Mouse (Mus musculus) layer of hippocampus, adult 9-10 months (tissue): ENCODE data around the gene Skp1a.
"Not testable (repeated sequence)": the region's sequence is repeated elsewhere in the genome, so short reads cannot be mapped to it uniquely, and the experiment has no call there.

Experiments used
- DNase-seq: peaks from one replicate; pipeline ENCODE4 v3.0.0; 2022; ENCODE audit warnings: low spot score

Skp1a gene

DNA sequence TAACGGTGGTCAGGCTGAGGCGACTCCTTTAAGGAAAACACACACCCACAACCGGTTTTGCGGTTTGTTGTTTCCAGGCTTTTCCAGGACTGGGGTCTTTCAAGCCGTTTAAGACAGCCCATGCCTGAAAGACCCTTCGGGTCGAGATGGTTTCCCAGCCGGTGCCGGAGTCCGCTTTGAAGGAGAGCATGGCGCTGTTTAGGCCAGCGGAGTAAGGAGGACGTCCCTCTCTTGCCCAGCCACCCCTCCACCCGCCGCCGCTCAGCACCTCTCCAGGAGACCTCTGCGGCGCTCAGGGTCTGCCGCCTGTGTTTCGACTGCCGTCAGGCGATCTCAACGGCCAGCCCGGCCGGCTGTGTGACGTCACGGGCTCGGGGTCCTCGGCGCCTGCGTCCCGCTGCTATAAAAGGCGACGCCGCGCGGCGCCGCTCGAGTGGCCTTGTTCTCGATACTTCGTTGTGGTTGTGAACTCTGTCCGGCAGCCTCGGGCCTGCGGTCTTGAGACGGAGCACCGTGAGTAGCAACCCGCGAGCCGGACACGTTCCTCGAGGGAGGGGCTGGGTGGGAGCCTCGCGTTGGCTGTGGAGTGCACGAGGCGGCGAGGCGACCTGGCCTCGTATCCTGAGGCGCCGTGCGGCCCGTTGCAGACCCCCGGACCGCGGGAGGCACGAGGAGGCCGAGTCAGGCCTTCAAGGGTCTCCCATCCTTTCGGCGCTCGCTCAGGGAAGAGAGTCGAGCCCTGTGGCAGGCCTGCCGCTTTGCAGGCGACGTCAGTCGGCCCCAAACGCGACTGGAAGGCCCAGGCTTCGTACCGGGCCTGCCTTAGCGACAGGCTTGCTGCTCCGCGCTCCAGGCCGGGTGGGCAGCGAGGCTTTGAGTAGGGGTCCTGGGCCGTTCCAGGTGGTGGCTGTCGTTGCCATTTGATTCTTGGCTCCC is at the start of gene Skp1a:
Skp1a (plus strand) TSS at position 390 of the 936 bp plus-strand sequence.
- peak; percentile 80 for DNase-seq

DNA sequence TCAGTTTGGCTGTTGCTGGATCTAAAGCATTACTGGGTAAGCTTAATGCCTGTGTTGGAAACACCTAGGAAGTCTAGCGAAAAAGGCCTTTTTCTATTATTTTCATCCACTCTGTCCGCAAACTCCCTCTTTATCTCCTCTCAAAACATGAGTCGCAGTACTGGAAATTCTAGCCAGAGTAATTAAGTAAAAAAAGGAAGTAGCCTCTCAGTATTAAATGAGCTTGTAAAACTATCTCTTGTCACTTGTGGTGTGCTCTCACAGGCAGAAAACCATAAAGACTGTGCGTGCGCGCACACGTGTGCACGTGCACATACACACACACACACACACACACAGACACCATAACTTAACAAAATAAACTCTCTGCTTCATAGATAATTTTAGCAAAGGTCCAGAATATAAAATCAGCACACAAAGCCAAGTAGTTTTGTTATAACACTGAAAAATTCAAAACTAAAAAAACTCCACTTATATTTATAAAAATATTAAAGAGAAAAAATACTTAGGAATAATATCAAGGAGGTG is 35.2 kb upstream of the Skp1a start:
- not testable (repeated sequence) for DNase-seq

DNA sequence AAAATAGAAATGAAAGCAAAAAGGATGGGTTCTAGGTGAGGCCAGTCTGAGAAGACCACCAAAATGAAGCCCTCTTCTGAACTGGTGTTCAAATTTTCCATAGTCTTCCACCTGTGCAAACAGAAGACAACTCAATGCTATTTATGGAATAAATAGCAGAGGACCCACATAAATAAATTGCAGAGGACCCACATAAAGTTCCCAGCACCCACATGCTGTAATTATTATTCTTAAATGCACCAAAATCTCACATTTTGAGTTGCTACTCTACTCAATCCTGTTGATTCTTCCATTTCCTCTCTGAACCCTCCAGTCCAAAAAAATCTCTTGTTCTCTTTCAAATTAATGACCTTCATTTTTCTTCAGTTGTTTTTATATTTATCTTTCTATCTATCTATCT is 17.9 kb upstream of the Skp1a start, which contains the start of gene Olfr1371:
Olfr1371 (minus strand) TSS at position 101 of the 400 bp plus-strand sequence.
- DNase-seq = no peak

DNA sequence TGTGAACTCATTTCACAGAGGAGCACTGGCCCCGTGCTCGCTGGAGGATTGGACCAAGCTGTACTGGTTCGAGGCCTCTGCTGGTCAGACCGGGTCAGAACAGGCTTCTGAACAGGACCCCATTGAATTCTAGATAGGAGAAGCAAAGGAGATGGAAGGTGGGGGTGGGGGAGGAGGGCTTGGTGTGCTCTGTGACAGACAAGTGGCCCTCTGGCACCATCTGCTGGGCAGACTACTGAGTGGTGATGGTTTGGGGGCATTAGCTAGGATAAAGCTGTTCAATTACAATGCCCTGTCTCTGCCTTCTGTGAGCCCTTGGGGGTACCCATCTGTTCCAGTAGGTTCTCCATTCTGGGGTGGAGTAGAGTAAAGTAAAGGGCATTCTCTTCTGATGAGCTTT is 11.5 kb upstream of the Skp1a start:
- DNase-seq = peak; percentile 54

DNA sequence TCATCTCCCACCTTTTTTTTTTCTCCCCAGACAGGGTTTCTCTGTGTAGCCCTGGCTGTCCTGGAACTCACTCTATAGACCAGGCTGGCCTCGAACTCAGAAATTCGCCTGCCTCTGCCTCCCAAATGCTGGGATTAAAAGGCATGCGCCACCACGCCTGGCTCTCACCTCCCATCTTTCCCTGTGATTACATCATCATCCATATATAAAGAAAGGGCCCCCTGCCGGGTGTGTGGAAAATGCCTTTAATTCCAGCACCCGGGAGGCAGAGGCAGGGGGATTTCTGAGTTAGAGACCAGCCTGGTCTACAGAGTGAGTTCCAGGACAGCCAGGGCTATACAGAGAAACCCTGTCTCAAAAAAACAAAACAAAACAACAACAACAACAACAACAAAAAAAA is 9.9 kb upstream of the Skp1a start:
- not testable (repeated sequence) for DNase-seq

DNA sequence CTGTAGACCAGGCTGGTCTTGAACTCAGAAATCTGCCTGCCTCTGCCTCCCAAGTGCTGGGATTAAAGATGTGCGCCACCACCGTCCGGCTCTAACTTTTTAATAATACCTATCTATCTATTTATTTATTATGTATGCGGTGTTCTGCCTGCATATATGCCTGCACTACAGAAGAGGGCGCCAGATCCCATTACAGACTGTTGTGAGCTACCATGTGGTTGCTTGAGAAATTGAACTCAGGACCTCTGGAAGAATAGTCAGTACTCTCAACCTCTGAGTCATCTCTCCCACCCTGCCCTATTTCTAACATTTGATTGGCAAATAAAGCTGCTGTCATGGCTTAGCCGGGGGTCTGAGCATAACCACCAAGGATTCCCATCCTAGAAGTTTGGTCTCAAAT is 8.9 kb upstream of the Skp1a start:
- no peak for DNase-seq

GRCm38 (mm10) chr11:52223968-52224682 is 7.7 kb upstream of the Skp1a start:
- no peak for DNase-seq

DNA sequence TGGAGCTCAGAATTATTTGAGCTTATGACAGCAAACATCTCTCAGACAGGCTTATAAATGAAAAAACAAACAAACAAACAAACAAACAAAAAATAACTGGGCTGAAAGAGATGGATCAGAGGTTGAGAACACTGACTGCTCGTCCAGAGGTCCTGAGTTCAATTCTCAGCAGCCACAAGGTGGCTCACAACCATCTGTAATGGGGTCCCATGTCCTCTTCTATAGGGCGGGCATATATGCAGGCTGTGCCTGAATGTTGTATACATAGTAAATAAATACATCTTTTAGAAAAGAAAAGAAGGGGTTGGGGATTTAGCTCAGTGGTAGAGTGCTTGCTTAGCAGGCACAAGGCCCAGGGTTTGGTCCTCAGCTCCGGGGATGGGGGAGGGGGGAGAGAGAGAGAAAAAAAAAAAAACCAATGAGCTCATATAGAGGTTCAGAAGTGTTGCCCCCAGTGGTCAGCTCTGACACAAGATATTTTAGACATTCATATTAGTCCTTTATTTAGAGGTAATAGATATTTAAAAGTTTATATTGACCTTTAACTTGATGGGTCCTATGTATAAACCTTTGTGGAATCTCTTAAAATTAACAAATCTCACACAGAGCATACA is 5.7 kb upstream of the Skp1a start:
- no peak for DNase-seq

GRCm38 (mm10) chr11:52227053-52227452 is 4.7 kb upstream of the Skp1a start:
- no peak for DNase-seq

- DNase-seq = no peak
Measured at GRCm38 (mm10) chr11:52227466-52228226, 4.1 kb upstream of the Skp1a start.

GRCm38 (mm10) chr11:52228722-52229448 is 2.9 kb upstream of the Skp1a start:
- DNase-seq = no peak

GRCm38 (mm10) chr11:52230694-52231093 is 1.1 kb upstream of the Skp1a start:
- DNase-seq = no peak

- DNase-seq = no peak
Measured at GRCm38 (mm10) chr11:52233043-52233653, 1.4 kb downstream of the Skp1a start.

DNA sequence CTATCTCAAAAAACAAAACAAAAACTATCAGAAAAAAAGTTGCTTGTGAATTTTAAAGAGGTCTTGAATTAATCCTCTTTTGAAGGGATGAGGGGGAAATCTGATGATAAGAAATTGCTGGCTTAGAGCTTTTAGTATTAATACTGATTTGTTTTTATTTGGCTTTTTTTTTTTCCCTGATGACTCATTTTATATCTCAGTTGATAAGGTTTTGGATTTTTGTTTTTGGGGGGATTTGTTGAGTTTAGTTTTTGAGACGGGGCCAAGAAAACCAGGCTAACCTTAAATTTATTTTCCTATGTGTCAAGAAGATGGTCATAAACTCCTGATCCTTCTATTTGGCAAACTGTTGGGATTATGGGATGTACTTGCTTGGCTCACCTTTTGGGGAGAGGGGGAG is 2.1 kb downstream of the Skp1a start:
- DNase-seq = no peak

DNA sequence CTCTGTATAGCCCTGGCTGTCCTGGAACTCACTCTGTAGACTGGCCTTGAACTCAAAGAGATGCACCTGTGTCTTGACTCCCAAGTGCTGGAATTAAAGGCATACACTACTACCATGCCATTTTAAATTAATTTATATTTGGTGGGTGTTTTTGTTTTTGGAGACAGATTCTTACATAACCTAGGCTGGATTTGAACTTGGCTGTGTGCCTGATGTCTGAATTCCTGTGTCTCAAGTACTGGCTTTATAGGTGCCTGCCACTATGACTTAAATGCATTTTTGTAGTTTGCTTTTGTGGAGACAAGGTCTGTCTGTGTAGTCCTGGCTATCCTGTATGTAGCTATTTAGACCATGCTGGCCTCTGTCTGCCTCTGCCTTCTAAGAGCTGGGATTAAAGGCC is 2.7 kb downstream of the Skp1a start:
- no peak for DNase-seq

DNA sequence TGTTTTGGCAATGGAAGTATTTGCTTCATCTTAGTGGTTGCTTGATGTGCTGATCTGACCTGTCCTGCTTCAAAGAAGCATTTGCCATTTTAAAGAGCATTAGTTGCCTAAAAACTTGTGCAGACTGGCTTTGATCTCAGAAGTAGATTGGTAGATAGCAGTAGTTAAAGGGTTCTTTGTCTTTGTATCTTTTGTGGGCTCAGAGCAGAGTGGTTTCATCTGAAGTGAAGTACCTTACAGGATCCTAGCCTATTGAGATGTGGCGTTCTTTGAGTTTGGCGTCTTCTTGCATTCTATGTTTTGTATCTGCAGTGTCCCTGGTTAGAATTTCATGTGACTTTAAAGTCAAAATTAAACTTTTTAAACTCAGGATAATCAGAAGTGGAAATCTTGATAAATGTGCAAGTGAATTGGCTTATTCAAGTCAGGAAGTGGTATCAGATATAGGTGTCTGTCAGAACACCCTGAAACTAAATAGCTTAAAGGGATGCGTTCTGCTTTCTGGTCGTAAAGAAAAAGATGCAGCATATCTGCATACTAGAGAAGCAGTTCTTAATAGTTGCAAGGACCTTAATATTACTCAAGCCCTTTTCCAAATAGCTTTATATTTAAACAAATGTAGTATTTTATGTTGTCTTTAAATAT is 9.2 kb downstream of the Skp1a start:
- no peak for DNase-seq

- DNase-seq = no peak
Measured at GRCm38 (mm10) chr11:52249452-52249851, 17.7 kb downstream of the Skp1a start.

DNA sequence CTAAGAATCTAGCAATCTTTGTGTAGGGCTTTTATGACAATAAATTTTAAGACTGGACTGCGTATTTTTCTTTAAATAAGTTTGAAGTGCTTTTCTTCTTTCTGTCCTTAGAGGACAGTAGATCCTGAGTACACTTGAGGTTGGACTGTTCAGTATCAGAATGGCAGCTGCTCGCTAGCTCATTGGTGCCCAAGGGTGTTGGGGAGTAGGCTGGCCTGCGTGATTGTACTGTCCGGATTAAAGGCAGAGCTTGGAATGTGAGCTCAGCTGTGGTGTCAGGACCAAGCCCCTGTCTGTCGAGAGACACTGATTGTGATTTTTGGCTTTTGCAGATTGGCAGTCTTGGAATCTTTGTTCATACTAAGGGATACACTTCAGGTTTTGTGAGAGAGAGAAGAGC is 20.0 kb downstream of the Skp1a start:
- DNase-seq = no peak

GRCm38 (mm10) chr11:52252692-52253091 is 20.9 kb downstream of the Skp1a start:
- DNase-seq = no peak
